Mouse (Mus musculus) adrenal gland, postnatal 4 days (tissue): ENCODE data around the gene Olfr603. TPM values are rescaled to one million over a fixed set of nuclear protein-coding genes. Genes with fewer than 3 reads are reported as not detected.
"Not testable (repeated sequence)": the region's sequence is repeated elsewhere in the genome, so short reads cannot be mapped to it uniquely, and the experiment has no call there.

ENCODE experiments used
- DNase-seq, 2 experiments: peaks; one replicate each; pipeline ENCODE4 v3.0.0; 2021 to 2022; ENCODE audit warnings: low spot score in 2 of 2, mixed read lengths in 2 of 2
- long read RNA-seq, 2 experiments: library from polyadenylated mRNA; stranded (forward); transcript quantifications; one replicate each; pipeline ENCODE4 v2.0.0; 2021
- microRNA-seq: library from miRNA; unstranded; fragments of <30 nt; microRNA quantifications from one replicate; pipeline ENCODE4 v1.2.0, GENCODE M21; 2021
- total RNA-seq, 2 experiments: library from RNA; stranded (reverse); gene quantifications; 2 replicates each; pipeline ENCODE4 v1.2.3; 2021

Olfr603 gene
- total RNA-seq = not detected
- long read RNA-seq, experiment 1 = 0 reads
- long read RNA-seq, experiment 2 = 0 reads

DNA sequence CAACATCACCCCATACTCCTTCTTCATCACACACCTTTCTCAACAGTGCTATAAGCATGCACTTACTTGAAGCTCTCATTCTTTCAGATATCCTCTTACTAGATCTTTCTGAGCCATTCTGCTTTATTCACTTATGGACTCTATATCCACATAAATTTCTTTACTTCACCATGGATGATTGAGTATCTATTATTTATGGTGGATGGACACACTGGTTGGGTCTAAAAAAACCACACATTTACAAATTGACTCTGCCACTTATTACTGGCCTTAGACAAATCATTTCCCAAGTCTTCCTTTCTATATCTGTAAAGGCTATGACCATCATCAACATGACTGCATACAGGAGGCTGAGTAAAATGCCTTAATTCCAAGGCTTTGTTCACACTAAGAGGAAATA, at the start of gene Olfr603:
TSS of gene Olfr603 (minus strand) at position 101 of the 400 bp plus-strand sequence.
- DNase-seq = no peak

DNA sequence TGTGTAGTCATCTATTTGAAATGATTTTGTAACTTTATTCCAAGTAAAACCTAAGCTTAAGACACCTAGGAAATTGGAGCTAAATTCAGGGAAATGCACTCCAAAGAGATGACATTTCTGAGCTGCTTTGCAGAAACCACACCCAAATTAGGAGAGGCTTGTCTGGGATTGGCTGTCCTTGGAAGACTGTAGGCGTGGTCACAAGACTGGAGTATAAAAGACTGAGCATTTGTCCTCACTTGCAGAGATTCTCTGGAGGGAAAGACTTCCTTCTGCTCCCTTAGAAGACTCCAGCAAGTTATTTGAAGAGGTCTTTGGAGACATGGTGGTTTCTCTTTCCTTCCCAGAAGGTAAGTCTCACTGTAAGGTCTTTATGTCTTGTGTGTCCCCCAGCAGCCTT, 28.8 kb upstream of the Olfr603 start, which contains the start of gene Usp17lc:
TSS of gene Usp17lc (plus strand) at position 301 of the 400 bp plus-strand sequence.
- not testable (repeated sequence) for DNase-seq

- not testable (repeated sequence) for DNase-seq
Measured at GRCm38 (mm10) chr7:103406521-103407055, 20.6 kb upstream of the Olfr603 start.

- DNase-seq = no peak
Measured at GRCm38 (mm10) chr7:103398981-103399380, 13.0 kb upstream of the Olfr603 start.

- no peak for DNase-seq
Measured at GRCm38 (mm10) chr7:103397758-103398157, 11.8 kb upstream of the Olfr603 start.

- no peak for DNase-seq
Measured at GRCm38 (mm10) chr7:103362555-103362954, 23.4 kb downstream of the Olfr603 start, which contains the start of gene Olfr601. Gene Olfr601 (minus strand): TSS chr7:103362655.

GRCm38 (mm10) chr7:103349569-103349968, 36.4 kb downstream of the Olfr603 start, which contains the start of gene Olfr600:
Gene Olfr600 (minus strand): TSS chr7:103349669.
- no peak for DNase-seq

DNA sequence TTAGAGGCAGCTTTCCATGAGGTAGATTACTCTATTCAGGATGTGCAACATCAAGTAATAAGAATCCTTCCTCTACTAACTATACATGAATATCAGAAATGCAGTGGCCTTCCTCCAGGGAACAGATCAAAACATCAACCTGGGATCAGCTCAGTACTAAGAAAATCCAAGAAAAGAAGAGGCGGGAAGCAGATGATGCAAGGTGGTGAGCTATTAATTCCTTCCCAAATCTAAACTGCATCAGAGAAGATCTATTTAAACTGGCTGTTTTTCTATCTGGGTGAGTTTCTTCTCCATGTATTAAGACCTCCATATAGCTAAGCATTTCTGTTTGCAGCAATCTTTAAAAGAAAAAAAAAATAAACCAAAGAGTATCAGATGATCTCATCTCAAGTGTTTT, 50.4 kb downstream of the Olfr603 start, which contains the start of gene Olfr599:
TSS of gene Olfr599 (plus strand) at position 301 of the 400 bp plus-strand sequence.
- DNase-seq = no peak

Small RNA genes lying within 50 kb of the gene (microRNA-seq; reads per million reads assigned to microRNA genes)
- gene Gm25774 = not detected

Other genes starting within 250 kb of the Olfr603 start
- not detected for gene Olfr588-ps1, start 245.3 kb downstream of the Olfr603 start, total RNA-seq
- gene Olfr589, start 229.8 kb downstream of the Olfr603 start, total RNA-seq = not detected
- not detected for gene Olfr591, start 207.8 kb downstream of the Olfr603 start, total RNA-seq
- gene Olfr592, start 201.4 kb downstream of the Olfr603 start, total RNA-seq = not detected
- not detected for gene Olfr593, start 174.3 kb downstream of the Olfr603 start, total RNA-seq
- gene Olfr594, start 169.2 kb downstream of the Olfr603 start, total RNA-seq = not detected
- not detected for gene Usp17ld, start 133.7 kb downstream of the Olfr603 start, total RNA-seq
- not detected for gene Olfr596, start 80.5 kb downstream of the Olfr603 start, total RNA-seq
- not detected for gene Olfr597, start 69.9 kb downstream of the Olfr603 start, total RNA-seq
- not detected for gene Olfr598, start 62.6 kb downstream of the Olfr603 start, total RNA-seq
- gene Olfr599, start 50.3 kb downstream of the Olfr603 start, total RNA-seq = not detected
- gene Olfr600, start 36.5 kb downstream of the Olfr603 start, total RNA-seq = not detected
- not detected for gene Olfr601, start 23.5 kb downstream of the Olfr603 start, total RNA-seq
- not detected for gene Usp17lc, start 28.9 kb upstream of the Olfr603 start, total RNA-seq
- not detected for gene Olfr605, start 59.3 kb upstream of the Olfr603 start, total RNA-seq
- gene Olfr606, start 62.9 kb upstream of the Olfr603 start, total RNA-seq = not detected
- gene Olfr607, start 78.0 kb upstream of the Olfr603 start, total RNA-seq = not detected
- not detected for gene Olfr608, start 83.7 kb upstream of the Olfr603 start, total RNA-seq
- gene Olfr609, start 111.9 kb upstream of the Olfr603 start, total RNA-seq = not detected
- not detected for gene Olfr610, start 125.9 kb upstream of the Olfr603 start, total RNA-seq
- not detected for gene Olfr611, start 134.7 kb upstream of the Olfr603 start, total RNA-seq
- gene Olfr612, start 156.5 kb upstream of the Olfr603 start, total RNA-seq = not detected
- not detected for gene Olfr613, start 161.9 kb upstream of the Olfr603 start, total RNA-seq
- not detected for gene Olfr615, start 169.9 kb upstream of the Olfr603 start, total RNA-seq
- gene Olfr616, start 183.0 kb upstream of the Olfr603 start, total RNA-seq = not detected
- gene Olfr617, start 186.9 kb upstream of the Olfr603 start, total RNA-seq = not detected
- gene Olfr618, start 203.9 kb upstream of the Olfr603 start, total RNA-seq = not detected
- gene Olfr619, start 214.4 kb upstream of the Olfr603 start, total RNA-seq = not detected
- not detected for gene Olfr620, start 226.4 kb upstream of the Olfr603 start, total RNA-seq